Mouse (Mus musculus): Measurements from ENCODE around the gene Stxbp5l.
"Not testable (repeated sequence)": the region's sequence is repeated elsewhere in the genome, so short reads cannot be mapped to it uniquely, and the experiment has no call there.

Stxbp5l gene

DNA sequence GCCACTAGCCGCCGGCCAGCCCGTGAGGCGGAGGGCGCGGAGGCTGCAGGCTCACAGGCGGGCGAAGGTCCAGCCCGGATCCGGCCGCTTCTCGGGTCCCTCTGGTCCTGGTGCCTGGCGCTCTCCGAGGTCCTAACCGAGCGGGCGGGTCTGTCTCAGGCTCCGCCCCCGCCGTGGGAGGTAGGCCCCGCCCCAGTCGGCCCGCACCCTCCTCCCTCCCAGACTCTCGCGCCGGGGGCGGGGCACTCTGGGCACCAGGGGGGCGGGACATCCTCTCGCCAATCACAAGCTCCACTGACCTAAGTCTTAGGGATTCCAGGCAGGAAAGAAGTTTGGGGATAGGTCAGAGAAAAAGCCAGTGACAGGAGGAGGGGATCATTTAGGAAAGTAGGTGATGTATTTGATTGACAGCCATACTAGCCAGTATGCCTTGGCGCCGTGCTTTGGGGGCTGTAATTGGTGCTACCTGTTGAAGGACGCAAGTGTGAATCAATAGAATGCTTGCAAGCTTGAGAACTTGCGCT, at the start of gene Stxbp5l:
Gene Stxbp5l (minus strand): TSS at position 142 of the 524 bp plus-strand sequence.
- in situ Hi-C loops (cut with MseI, MboI) = no loop called here

GRCm38 (mm10) chr16:37433418-37434204, 48.8 kb upstream of the Stxbp5l start:
- in situ Hi-C loops (cut with MseI, MboI) = no loop called here

DNA sequence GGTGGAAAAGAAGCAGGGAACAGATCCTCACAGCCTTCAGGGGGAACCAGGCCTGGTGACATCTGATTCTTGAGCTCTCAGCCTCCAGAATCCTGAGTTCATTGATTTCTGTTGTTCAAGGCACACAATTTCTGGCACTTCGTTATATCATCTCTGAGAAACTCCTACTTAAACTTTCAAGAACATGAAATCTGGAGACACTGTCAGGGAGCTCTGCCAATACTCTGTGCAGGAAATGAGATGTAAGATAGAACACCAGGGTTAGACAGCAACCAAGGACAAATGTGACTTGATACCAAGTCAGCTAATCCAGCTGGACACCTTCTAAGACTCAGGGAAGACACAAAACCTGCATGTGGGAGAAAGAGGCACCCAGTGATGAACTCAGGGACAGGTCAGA, 40.7 kb upstream of the Stxbp5l start:
- in situ Hi-C loops (cut with MseI, MboI) = no loop called here

GRCm38 (mm10) chr16:37422874-37423273, 38.1 kb upstream of the Stxbp5l start:
- in situ Hi-C loops (cut with MseI, MboI) = no loop called here

DNA sequence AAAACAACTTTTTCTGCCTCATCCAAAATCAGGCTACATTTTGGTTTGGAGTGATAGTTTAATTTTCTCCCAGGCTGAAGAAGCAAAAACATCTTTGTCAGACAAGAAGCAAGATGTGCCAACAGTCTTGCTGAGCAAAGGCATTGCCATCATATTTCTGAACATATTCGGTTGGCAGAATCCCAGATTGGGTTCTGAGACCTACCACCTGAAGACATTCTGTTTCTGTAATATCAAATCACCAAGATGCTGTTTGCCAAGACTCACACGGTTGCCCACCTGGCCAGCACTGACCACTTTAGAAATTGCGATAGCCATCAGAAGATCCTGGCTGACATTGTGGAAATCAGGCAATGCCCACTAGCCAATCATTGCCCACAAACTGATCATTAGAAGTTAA, 37.1 kb upstream of the Stxbp5l start:
- in situ Hi-C loops (cut with MseI, MboI) = no loop called here

DNA sequence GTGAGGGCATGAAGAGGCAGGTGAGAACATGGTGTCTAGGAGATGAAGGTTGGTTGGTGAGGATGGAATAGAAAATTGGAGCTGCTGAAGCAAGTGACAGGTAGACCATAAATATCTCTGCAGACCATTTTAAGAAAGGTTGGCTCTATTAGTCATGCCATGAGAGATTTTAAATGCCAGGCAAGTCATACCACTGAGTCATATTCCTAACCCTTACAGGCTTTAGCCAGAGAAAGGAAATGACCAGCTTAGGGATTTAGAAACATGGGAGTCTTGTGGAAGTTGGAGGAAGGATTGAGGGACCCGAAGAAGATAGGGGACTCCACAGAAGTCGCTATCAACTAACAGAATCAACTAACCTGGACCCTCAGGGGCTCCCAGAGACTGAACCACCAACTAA, 35.8 kb upstream of the Stxbp5l start:
- in situ Hi-C loops (cut with MseI, MboI) = no loop called here

DNA sequence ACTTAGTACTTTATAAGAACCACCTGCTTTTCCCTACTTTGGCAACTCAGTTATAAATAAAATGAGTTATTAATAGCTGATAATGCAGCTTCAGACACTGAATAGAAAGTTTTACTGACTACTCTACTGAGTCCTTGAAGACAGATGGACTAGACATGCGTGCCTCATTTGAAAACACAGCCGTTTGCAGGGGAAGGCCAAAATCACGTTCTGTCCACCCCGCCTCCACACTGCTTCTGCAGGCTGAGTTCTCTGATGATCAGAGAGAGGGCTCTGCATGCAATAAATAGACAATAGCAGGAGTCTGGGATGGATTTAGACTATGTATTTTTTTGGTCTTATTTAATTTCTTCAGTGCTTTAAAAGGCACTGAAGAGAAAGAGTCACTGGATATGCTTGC, 20.8 kb upstream of the Stxbp5l start:
- in situ Hi-C loops (cut with MseI, MboI) = no loop called here

- in situ Hi-C loops (cut with MseI, MboI) = no loop called here
Measured at GRCm38 (mm10) chr16:37404922-37405321, 20.2 kb upstream of the Stxbp5l start.

GRCm38 (mm10) chr16:37389964-37390363, 5.2 kb upstream of the Stxbp5l start:
- in situ Hi-C loops (cut with MseI, MboI) = no loop called here

GRCm38 (mm10) chr16:37389201-37389905, 4.6 kb upstream of the Stxbp5l start:
- in situ Hi-C loops (cut with MseI, MboI) = no loop called here

DNA sequence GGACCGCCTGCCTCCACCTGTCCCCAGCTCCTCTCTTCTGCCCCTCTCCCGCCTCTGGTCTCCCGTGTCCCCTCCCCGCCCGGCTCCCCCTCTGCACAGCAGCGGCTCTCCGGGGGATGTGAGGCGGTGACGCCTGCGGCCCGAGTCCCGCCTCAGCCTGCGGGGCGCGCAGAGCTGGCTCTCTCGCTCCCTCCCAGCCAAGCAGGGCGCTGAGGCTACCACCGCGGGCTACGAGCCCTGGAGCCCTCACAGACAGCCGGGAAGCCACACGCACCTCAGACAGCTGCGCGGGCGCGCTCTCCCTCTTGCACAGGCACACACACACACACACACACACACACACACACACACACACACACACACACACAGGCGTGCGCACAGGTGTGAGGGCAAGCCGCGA, 393 bp downstream of the Stxbp5l start:
- in situ Hi-C loops (cut with MseI, MboI) = no loop called here

DNA sequence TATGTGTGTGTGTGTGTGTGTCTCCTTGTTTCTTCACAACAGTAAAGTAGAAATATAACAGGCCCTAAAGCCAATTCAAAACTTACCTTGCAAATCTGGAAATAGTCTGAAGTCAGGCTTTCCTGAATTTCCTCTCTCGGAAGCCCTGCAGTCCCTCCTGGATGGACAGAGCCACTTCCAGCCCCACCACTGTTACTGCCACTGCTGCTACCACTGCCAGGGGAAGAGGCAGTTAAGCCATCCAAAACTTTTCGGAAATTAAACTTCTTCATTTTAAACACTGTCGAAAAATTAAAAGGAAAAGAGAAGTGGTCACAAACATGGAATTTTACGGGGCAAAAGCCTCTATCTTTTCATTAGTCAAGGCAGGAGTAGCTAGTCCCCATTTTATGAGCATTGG, 1.3 kb downstream of the Stxbp5l start:
- in situ Hi-C loops (cut with MseI, MboI) = no loop called here

GRCm38 (mm10) chr16:37372716-37373115, 12.0 kb downstream of the Stxbp5l start:
- in situ Hi-C loops (cut with MseI, MboI) = no loop called here

GRCm38 (mm10) chr16:37367426-37367825, 17.3 kb downstream of the Stxbp5l start:
- in situ Hi-C loops (cut with MseI, MboI) = no loop called here

DNA sequence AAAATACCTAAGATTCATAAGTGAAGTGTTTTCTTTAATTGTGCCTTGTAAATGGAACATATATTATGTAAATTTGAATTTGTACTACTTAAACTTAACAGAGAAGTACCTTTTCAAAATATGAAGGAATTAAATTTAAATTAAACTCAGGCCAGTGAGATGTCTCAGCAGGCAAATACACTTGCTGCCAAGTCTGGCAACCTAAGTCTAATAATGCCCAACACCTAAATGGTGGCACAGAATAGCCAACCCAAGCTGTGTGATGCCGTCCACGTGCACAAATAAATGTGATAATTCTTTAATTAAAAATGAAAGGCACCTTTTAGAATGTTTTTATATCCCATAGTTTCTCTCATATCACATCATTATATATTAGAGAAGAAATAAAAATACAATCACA, 20.8 kb downstream of the Stxbp5l start:
- in situ Hi-C loops (cut with MseI, MboI) = no loop called here

DNA sequence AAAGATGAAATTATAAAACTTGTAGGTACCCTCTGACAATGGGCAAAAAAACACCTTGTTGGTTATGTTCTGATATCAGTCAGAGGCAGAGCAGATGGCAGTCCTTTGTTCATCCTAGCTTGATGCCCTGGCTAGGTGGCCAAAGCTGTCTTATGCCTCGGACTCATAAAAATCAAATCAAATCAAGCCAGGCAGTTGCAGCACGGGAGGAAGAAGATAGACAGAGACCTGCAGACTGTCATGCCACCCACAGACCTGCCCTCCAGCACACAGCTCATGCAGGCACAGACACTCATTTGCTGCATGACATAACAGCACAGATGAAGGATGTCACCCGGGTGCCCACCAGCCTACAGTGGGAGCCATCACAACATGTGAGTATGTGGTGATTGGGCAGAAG, 29.1 kb downstream of the Stxbp5l start:
- in situ Hi-C loops (cut with MseI, MboI) = no loop called here

- in situ Hi-C loops (cut with MseI, MboI) = no loop called here
Measured at GRCm38 (mm10) chr16:37347092-37347491, 37.7 kb downstream of the Stxbp5l start.

GRCm38 (mm10) chr16:37344960-37345359, 39.8 kb downstream of the Stxbp5l start:
- in situ Hi-C loops (cut with MseI, MboI) = no loop called here

DNA sequence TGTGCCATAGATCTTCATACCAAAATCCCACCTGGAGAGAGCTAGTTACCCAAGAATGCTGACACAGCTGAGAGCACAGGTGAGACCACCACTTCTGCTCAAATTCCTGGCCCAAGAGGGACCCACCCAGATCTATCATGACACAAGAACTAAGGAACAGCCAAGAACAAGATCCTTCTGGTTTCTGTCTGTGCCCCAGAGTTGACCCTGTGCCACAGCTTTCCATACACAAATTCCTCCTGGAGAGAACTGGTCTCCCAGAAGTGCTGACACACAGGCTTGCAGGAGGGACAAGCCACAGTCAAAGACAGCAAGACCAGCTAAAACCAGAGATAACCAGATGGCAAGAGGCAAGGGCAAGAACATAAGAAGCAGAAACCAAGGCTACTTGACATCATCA, 43.3 kb downstream of the Stxbp5l start:
- in situ Hi-C loops (cut with MseI, MboI) = not testable (repeated sequence)

- in situ Hi-C loops (cut with MseI, MboI) = no loop called here
Measured at GRCm38 (mm10) chr16:37338177-37338576, 46.6 kb downstream of the Stxbp5l start.

- in situ Hi-C loops (cut with MseI, MboI) = no loop called here
Measured at GRCm38 (mm10) chr16:37337529-37337928, 47.2 kb downstream of the Stxbp5l start.

GRCm38 (mm10) chr16:37304441-37304840, 80.3 kb downstream of the Stxbp5l start:
- in situ Hi-C loops (cut with MseI, MboI) = no loop called here

DNA sequence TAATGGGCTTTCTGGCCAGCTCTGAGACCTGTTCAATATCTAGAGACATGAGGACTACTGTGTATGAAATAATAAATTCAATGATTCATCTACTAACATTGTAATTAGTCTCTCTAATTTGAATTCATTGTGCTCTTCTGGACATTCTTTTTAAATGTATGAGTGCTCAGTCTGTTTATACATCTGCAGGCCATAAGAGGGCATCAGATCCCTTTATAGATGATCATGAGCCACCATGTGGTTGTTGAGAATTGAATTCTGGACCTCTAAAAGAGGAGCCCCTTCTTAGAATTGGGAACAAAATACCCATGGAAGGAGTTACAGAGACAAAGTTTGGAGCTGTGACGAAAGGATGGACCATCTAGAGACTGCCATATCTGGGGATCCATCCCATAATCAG, 92.2 kb downstream of the Stxbp5l start:
- in situ Hi-C loops (cut with MseI, MboI) = no loop called here

Measured in mouse trophoblast stem cell (cell line).